Mouse (Mus musculus): ENCODE measurements around the gene Etfa.

Etfa gene

DNA sequence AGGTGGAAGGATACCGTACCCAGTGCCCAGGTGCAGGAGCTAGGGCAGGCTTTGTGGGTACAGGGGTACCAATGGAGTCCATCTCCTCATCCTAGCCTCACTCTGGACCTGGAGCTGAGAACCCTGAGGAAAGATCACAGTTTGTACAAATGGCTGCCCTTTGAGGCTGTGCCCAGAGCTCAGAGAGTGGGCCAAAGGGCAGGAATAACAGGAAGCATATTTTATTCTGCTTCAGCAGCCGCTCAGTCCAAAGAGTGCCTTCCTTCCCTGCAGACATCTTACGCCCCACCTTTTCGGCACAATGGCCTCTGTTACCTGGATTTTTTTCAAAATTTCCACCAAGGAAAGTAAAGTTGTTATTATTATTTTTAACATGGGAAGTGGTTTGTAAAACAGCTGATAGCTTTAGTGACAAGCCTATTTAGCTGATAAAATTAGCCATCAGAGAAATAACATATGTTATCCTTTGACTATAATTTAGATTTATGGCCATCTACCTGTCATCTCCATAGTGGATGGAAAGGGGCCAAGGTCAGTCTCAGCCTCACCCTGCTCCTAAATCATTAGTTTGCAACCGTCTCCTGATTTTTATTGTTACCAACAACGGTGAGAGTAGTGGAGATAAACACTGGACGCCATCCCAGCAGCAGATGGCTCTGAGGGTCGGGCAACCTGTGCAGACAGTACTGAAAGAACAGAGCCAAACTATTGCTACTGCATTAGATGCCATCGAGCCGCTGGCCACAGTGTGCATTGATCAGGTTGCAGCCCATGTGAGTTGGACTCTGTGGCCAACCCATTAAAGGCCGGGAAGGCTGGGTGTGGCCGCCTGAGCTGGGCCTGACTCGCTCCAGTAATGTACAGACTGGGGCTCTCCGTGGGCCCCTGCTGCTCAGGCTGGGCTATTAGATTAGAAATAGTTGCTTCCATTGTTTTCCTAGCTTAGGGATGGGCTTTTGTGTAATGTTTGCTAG, 88.3 kb downstream of the Etfa start:
- peak; percentile 11 for DNase-seq (ENCODE audit: low spot score)

- no peak for DNase-seq (ENCODE audit: low spot score)
Observed at GRCm38 (mm10) chr9:55421786-55422185, 90.3 kb downstream of the Etfa start.

- DNase-seq (ENCODE audit: low spot score): no peak
Observed at GRCm38 (mm10) chr9:55411154-55411553, 100.9 kb downstream of the Etfa start.

DNA sequence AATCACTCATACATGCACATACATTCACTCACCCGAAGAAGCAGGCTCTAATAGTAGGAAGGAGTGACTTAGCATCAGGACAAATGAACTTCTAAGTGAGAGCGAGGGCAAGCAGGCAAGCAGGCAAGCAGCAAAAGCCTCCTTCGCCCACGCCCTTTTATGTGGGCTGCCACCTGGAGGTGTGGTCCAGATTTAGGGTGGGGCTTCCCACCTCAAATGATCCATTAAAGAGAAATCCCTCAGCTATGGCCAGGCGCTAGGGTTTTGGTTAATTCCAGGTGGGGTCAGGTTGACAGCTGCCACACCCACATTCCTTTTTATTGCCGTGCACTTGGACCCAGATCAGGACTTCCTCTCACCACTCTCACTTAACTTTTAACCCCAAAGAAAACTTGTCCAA, 101.6 kb downstream of the Etfa start:
- DNase-seq (ENCODE audit: low spot score): no peak

GRCm38 (mm10) chr9:55409833-55410232, 102.2 kb downstream of the Etfa start:
- DNase-seq (ENCODE audit: low spot score): no peak

DNA sequence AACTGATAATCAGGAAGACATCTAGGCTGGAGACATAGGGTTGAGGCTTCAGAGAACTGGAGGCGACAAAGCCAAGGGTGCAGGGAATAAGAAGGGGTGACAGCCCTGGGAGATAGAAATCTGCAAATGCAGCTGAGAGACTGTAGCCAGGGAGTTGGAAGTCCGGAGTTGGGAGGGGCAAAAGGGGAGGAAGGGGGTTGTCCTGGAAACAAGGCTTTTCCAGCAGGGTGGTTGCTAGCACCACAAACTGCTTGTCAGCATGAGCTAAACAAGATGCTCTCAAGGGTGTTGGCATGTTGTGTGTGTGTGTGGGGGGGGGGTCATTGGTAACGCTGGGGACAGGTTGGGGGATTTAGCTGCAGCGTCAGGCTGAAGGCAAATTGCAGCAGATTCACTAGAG, 103.2 kb downstream of the Etfa start:
- no peak for DNase-seq (ENCODE audit: low spot score)

- DNase-seq (ENCODE audit: low spot score): no peak
Observed at GRCm38 (mm10) chr9:55406773-55407172, 105.3 kb downstream of the Etfa start.

DNA sequence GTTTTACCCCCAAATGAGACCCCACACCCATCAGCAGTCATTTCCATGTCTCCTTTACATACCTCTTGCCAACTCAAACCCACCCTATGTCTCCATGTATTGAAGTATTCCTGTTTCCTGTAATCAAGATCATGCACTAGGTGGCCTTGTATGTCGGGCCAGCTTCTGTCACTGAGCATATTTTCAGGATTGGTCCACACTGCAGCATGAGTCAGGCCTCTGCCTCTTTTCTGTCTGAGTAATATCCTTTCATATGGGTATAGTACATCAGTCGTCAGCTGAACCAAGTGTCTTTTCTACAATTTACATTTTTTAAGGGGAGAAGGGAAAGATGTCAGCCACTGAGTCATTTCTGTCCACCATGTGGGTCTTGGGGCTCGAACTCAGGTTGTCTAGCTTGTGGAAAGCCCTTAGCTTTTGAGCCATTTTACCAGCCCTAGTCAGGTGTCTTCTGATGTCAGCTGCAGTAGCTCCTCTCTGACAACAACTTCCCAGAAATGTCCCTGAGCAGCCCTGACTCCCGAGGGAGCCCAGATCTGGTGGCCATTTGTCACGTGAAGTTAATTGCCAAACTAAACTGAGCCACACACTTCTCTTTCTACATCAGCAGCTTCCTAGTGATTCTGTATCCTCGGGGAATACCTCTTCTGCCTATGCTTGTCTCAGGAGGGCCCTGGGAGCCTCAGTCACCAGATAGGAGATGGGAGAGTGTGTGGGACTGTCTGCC, 106.9 kb downstream of the Etfa start:
- DNase-seq (ENCODE audit: low spot score): no peak

Data from layer of hippocampus, adult 9-10 months (tissue).